Mouse (Mus musculus): ENCODE results near the gene Rexo1.
A peak's percentile ranks its signal among the peaks of the same experiment; 100 is the strongest.

The Rexo1 gene

GRCm38 (mm10) chr10:80504724-80505123 is 56.6 kb downstream of the Rexo1 start:
- no peak for DNase-seq (ENCODE audit: low spot score)

GRCm38 (mm10) chr10:80503599-80504220 is 57.6 kb downstream of the Rexo1 start:
- DNase-seq (ENCODE audit: low spot score): no peak

GRCm38 (mm10) chr10:80502819-80503314 is 58.5 kb downstream of the Rexo1 start:
- DNase-seq (ENCODE audit: low spot score): no peak

- DNase-seq (ENCODE audit: low spot score): no peak
Measured at GRCm38 (mm10) chr10:80502291-80502690, 59.1 kb downstream of the Rexo1 start.

GRCm38 (mm10) chr10:80496421-80496820 is 64.9 kb downstream of the Rexo1 start:
- DNase-seq (ENCODE audit: low spot score): no peak

GRCm38 (mm10) chr10:80495901-80496300 is 65.5 kb downstream of the Rexo1 start:
- no peak for DNase-seq (ENCODE audit: low spot score)

- DNase-seq (ENCODE audit: low spot score): peak; percentile 58
Measured at GRCm38 (mm10) chr10:80494732-80495131, 66.6 kb downstream of the Rexo1 start, which contains the start of gene Onecut3. Onecut3 (plus strand) TSS chr10:80494835.

All from embryo, embryonic 10.5 days (tissue).